Mouse (Mus musculus): Measurements from ENCODE around the gene Pmpca. TPM values are rescaled to one million over a fixed set of nuclear protein-coding genes. Genes with fewer than 3 reads are reported as not detected.

Gene Pmpca
- polyA plus RNA-seq, 1 experiment from 2014 or later, result 46.4 TPM

GRCm38 (mm10) chr2:26410091-26410490, 21.0 kb downstream of the Pmpca start:
- Histone ChIP-seq H3K36me3 (ENCODE audit: control insufficient read depth, insufficient read depth) (peaks cover 52% of the 10 kb centered on the region), H3K4me2 (replicated peaks; ENCODE audit: low read depth) (no peak overlapping the region), H3K4me1 (replicated peaks; ENCODE audit: control insufficient read depth, insufficient read depth, low read length) (0 out of 2 replicates have a peak, but pooled peaks cover 9% of the 10 kb centered on the region), H3K4me3 (ENCODE audit: low read depth, low read length) (no peak overlapping the region), H3K27ac (ENCODE audit: low read depth, low read length) (no peak overlapping the region), H3K9me3 (ENCODE audit: control insufficient read depth) (no peaks in the 10 kb centered on the region), H3K27me3 (replicated peaks; ENCODE audit: control insufficient read depth, insufficient read depth, low read length) (no peaks in the 10 kb centered on the region), H3K9ac (ENCODE audit: low read depth, low read length) (no peak overlapping the region)
- no peak for ATAC-seq
- TF ChIP-seq CTCF (IDR thresholded peaks at IDR 0.05; ENCODE audit: low read depth), result no peak
- WGBS, result 80% methylated on average over 5 of the region's 5 CpGs

DNA sequence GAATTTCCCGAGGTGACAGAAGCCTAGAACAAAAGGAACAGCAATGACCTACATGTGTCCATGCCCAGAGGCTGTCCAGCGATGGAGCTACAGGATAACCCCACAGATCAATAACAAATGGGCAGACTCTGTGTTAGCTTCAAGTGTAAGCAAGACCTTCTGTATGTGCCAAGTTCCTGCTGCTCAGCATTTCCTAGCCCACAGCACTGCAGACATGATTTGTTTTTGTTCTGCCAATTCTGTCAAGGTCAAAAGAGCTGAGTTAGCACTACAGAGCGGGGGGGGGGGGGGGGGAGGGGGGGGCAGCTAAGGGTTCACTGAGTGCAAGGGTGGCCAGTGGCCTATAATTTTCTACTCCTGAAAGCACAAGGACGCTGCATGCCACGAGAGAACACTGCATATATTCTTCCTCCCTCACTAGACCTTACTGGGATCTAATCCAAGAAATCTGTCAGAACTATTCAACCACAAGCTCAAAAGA, 21.8 kb downstream of the Pmpca start:
- no peak for TF ChIP-seq CTCF (IDR thresholded peaks at IDR 0.05; ENCODE audit: low read depth)
- Histone ChIP-seq H3K9me3 (ENCODE audit: control insufficient read depth) (no peaks in the 10 kb centered on the region), H3K27ac (ENCODE audit: low read depth, low read length) (no peak overlapping the region), H3K27me3 (replicated peaks; ENCODE audit: control insufficient read depth, insufficient read depth, low read length) (no peaks in the 10 kb centered on the region), H3K4me2 (replicated peaks; ENCODE audit: low read depth) (no peak overlapping the region), H3K4me3 (ENCODE audit: low read depth, low read length) (no peak overlapping the region), H3K36me3 (ENCODE audit: control insufficient read depth, insufficient read depth) (peaks cover 59% of the 10 kb centered on the region), H3K4me1 (replicated peaks; ENCODE audit: control insufficient read depth, insufficient read depth, low read length) (0 out of 2 replicates have a peak, but pooled peaks cover 9% of the 10 kb centered on the region), H3K9ac (ENCODE audit: low read depth, low read length) (no peak overlapping the region)
- ATAC-seq, result no peak
- 61% methylated on average over 4 of the region's 5 CpGs for WGBS

DNA sequence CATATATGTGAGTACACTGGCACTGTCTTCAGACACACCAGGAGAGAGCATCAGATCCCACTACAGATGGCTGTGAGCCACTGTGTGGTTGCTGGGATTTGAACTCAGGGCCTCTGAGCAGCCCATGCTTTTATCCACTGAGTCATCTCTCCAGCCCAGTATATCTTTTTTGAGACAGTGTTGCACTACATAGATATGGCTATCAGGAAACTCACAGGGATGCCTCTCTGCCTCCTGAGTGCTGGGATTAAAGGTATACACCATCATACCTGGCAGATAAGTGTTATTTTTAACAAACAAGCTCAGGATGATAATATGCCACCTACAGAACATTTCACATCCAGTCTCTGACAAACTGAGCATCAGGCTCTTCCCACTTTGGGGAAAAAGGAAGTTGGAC, 27.9 kb downstream of the Pmpca start:
- H3K36me3 ChIP-seq (ENCODE audit: control insufficient read depth, insufficient read depth), result peaks cover 92% of the 10 kb centered on the region
- H3K4me1 ChIP-seq (replicated peaks; ENCODE audit: control insufficient read depth, insufficient read depth, low read length), result no peaks in the 10 kb centered on the region
- no peak for TF ChIP-seq CTCF (IDR thresholded peaks at IDR 0.05; ENCODE audit: low read depth)
- no peak overlapping the region for H3K4me2 ChIP-seq (replicated peaks; ENCODE audit: low read depth)
- no peaks in the 10 kb centered on the region for H3K9me3 ChIP-seq (ENCODE audit: control insufficient read depth)
- H3K4me3 ChIP-seq (ENCODE audit: low read depth, low read length), result no peak overlapping the region
- no peak overlapping the region for H3K9ac ChIP-seq (ENCODE audit: low read depth, low read length)
- no peak for ATAC-seq
- no peak overlapping the region for H3K27ac ChIP-seq (ENCODE audit: low read depth, low read length)
- no peaks in the 10 kb centered on the region for H3K27me3 ChIP-seq (replicated peaks; ENCODE audit: control insufficient read depth, insufficient read depth, low read length)

- no peaks in the 10 kb centered on the region for H3K4me1 ChIP-seq (replicated peaks; ENCODE audit: control insufficient read depth, insufficient read depth, low read length)
- H3K4me3 ChIP-seq (ENCODE audit: low read depth, low read length), result no peak overlapping the region
- H3K27ac ChIP-seq (ENCODE audit: low read depth, low read length), result no peak overlapping the region
- no peaks in the 10 kb centered on the region for H3K9me3 ChIP-seq (ENCODE audit: control insufficient read depth)
- WGBS, result 90% methylated on average over 1 of the region's 1 CpGs
- H3K27me3 ChIP-seq (replicated peaks; ENCODE audit: control insufficient read depth, insufficient read depth, low read length), result no peaks in the 10 kb centered on the region
- H3K4me2 ChIP-seq (replicated peaks; ENCODE audit: low read depth), result no peak overlapping the region
- ATAC-seq, result no peak
- no peak overlapping the region for H3K9ac ChIP-seq (ENCODE audit: low read depth, low read length)
- H3K36me3 ChIP-seq (ENCODE audit: control insufficient read depth, insufficient read depth), result peaks cover 92% of the 10 kb centered on the region
- no peak for TF ChIP-seq CTCF (IDR thresholded peaks at IDR 0.05; ENCODE audit: low read depth)
Measured at GRCm38 (mm10) chr2:26418120-26418519, 29.0 kb downstream of the Pmpca start.

DNA sequence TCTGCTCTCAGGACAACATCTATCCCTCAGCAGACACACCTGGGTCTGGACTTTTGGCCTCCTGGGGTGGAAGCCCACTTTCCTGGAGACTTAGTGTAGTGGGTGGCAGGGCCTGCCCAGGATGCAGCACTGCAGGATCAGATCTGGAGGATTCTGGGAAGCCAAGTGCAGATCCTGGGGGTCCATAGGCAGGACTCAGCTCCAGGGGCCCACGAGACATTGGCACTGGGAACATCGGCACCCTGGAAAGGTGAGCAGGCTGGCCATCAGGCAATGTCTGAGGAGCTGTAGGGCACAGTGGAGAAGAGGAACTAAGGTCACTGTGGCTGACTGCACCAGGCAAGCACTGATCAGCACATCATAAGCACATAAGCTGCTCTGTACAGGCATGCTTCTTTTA, 32.8 kb downstream of the Pmpca start:
- TF ChIP-seq CTCF (IDR thresholded peaks at IDR 0.05; ENCODE audit: low read depth), result no peak
- H3K36me3 ChIP-seq (ENCODE audit: control insufficient read depth, insufficient read depth), result peaks cover 95% of the 10 kb centered on the region
- H3K27me3 ChIP-seq (replicated peaks; ENCODE audit: control insufficient read depth, insufficient read depth, low read length), result no peaks in the 10 kb centered on the region
- ATAC-seq, result no peak
- H3K9ac ChIP-seq (ENCODE audit: low read depth, low read length), result no peak overlapping the region
- H3K9me3 ChIP-seq (ENCODE audit: control insufficient read depth), result no peaks in the 10 kb centered on the region
- 95% methylated on average over 2 of the region's 2 CpGs for WGBS
- no peak overlapping the region for H3K4me2 ChIP-seq (replicated peaks; ENCODE audit: low read depth)
- no peak overlapping the region for H3K27ac ChIP-seq (ENCODE audit: low read depth, low read length)
- H3K4me1 ChIP-seq (replicated peaks; ENCODE audit: control insufficient read depth, insufficient read depth, low read length), result no peaks in the 10 kb centered on the region
- H3K4me3 ChIP-seq (ENCODE audit: low read depth, low read length), result no peak overlapping the region

- Histone ChIP-seq H3K9me3 (ENCODE audit: control insufficient read depth) (no peaks in the 10 kb centered on the region), H3K9ac (ENCODE audit: low read depth, low read length) (no peak overlapping the region), H3K4me1 (replicated peaks; ENCODE audit: control insufficient read depth, insufficient read depth, low read length) (no peaks in the 10 kb centered on the region), H3K4me2 (replicated peaks; ENCODE audit: low read depth) (no peak overlapping the region), H3K36me3 (ENCODE audit: control insufficient read depth, insufficient read depth) (peaks cover 95% of the 10 kb centered on the region), H3K27me3 (replicated peaks; ENCODE audit: control insufficient read depth, insufficient read depth, low read length) (no peaks in the 10 kb centered on the region), H3K27ac (ENCODE audit: low read depth, low read length) (peak overlapping the region; percentile 15; the same call in 1 of the 2 replicates), H3K4me3 (ENCODE audit: low read depth, low read length) (no peak overlapping the region)
- no peak for TF ChIP-seq CTCF (IDR thresholded peaks at IDR 0.05; ENCODE audit: low read depth)
- WGBS, result 63% methylated on average over 1 of the region's 1 CpGs
- peak; percentile 89 for ATAC-seq
Measured at GRCm38 (mm10) chr2:26423086-26423485, 33.9 kb downstream of the Pmpca start.

GRCm38 (mm10) chr2:26424541-26424940, 35.4 kb downstream of the Pmpca start:
- no peaks in the 10 kb centered on the region for H3K4me1 ChIP-seq (replicated peaks; ENCODE audit: control insufficient read depth, insufficient read depth, low read length)
- no peaks in the 10 kb centered on the region for H3K9me3 ChIP-seq (ENCODE audit: control insufficient read depth)
- no peak overlapping the region for H3K4me3 ChIP-seq (ENCODE audit: low read depth, low read length)
- no peak overlapping the region for H3K9ac ChIP-seq (ENCODE audit: low read depth, low read length)
- TF ChIP-seq CTCF (IDR thresholded peaks at IDR 0.05; ENCODE audit: low read depth), result no peak
- H3K27ac ChIP-seq (ENCODE audit: low read depth, low read length), result no peak overlapping the region
- no peak overlapping the region for H3K4me2 ChIP-seq (replicated peaks; ENCODE audit: low read depth)
- WGBS, result 96% methylated on average over 2 of the region's 2 CpGs
- no peaks in the 10 kb centered on the region for H3K27me3 ChIP-seq (replicated peaks; ENCODE audit: control insufficient read depth, insufficient read depth, low read length)
- peaks cover 99% of the 10 kb centered on the region for H3K36me3 ChIP-seq (ENCODE audit: control insufficient read depth, insufficient read depth)
- ATAC-seq, result no peak
